Mouse (Mus musculus): ENCODE data around the gene Rassf1.

The Rassf1 gene

DNA sequence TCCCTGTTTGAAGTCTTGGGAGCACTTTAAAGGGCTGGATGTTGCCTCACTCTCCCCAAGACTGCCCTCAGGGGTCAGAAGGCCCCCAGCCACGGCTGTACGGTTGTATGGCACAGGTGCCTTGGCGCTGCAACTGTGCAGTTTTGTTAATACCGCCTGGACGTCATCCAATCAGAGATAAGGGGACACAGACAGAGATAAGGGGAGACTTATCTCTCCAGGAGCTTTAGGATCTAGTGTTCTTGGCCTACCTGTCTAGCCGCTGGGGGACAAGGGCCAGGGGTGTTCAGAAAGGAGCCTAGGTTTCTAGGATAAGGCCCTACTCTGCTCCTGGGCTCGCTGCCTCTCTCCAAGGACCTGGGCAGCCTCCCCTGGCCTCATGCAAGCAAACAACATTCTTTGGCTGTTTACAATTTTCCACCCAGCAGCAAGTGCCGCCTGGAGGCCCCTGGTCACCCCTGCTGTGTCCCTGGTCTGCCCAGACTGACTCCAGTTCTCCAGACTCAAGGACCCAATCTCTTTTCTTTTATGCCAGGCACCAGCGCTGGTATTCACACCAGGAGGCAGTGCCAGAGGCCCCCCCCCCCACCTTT is 56.4 kb downstream of the Rassf1 start:
- no peak for DNase-seq

DNA sequence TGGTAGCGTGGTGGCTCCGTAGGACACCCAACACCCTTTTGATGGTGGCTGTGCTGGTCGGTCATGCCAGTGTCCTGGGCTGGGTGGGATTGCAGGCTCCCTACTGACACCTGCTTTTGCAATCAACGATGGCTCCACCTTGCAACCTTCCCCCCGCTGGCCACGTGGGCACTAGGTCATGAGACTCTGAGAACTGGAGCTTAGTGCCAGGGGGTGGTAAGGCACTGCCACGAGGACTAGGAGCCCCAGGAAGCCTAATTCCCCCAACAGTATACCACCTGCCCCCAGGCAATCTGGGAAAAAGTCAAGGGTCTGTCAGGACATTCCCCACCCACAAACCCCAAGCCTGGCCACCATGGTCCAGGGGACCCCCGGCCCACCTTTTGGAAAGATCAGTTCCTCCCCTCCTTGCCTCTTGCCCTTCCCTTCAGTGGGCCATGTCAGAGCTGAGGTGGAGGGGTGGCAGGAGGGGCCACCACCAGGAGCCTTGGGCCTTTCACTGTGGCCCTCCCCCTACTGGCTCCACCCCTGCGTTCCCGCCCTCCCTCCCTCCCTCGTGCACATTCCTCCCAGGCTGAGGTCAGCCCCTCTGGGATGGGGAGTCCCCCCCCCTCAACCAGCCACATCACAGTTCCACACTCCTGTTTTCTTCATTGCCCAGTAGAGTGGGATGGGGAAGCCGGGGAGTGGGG is 57.5 kb downstream of the Rassf1 start, which contains the start of gene Sema3b:
Gene Sema3b (minus strand): TSS at position 489 of the 692 bp plus-strand sequence.
- no peak for DNase-seq

DNA sequence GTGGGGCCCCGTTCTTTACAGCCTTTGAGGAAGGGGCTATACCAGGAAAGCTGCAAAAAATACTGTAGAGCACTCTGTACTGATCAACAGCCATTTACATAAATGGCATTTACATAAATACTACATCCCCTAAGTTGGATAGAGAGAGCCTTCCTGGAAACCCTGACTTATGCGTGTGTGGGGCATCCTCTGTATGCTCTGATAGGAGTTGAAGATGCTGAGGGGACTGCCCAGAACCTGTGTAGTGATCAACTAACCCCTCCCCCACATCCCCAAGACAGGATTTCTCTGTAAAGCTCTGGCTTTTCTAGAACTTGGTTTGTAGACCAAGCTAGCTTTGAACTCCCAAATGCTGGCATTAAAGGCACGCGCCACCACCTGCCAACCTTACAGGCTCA is 58.1 kb downstream of the Rassf1 start:
- DNase-seq: no peak

DNA sequence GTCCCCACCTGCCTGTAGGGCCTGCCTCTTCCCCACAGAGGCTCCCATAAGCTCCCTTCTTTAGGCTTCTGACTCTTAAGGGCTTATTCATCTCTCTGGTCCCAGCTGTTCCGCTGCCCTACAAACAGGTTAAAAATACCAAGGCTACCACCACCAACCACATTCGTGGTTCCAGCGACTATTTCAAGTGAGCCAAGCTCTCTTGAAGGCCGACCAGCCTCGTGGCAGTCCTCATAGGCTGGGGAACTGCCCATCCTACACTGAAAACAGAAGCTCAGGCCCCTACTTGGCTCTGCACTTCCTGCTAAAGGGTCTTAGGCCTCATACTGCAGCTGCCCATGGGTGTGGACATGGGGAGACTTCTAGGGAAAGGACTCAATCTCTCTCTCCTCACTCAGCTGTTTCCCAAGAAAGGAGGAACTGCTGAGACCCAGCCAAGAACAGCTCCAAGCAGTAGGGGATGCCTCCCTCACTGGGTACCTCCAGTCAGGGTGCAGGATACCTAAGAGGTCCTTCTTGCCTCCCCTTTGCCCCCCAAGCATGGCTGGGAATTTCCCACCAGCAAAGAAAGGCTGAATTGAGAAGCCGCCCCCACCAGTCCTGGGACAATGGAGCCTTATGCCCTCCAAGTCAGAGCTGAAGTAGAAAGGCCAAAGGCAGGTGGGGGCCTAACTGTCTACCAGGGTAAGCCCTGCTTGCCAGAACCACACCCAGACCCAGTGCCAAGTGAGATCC is 60.3 kb downstream of the Rassf1 start:
- DNase-seq: no peak
